Mouse (Mus musculus) thymus, postnatal 10 days (tissue): ENCODE measurements around the gene Kif28.
A peak's percentile ranks its signal among the peaks of the same experiment; 100 is the strongest.
"Not testable (repeated sequence)": the region's sequence is repeated elsewhere in the genome, so short reads cannot be mapped to it uniquely, and the experiment has no call there.

Experiments
- DNase-seq, 2 experiments: peaks; one replicate each; pipeline ENCODE4 v3.0.0; 2021; ENCODE audit warnings: low spot score in 2 of 2

Gene Kif28

DNA sequence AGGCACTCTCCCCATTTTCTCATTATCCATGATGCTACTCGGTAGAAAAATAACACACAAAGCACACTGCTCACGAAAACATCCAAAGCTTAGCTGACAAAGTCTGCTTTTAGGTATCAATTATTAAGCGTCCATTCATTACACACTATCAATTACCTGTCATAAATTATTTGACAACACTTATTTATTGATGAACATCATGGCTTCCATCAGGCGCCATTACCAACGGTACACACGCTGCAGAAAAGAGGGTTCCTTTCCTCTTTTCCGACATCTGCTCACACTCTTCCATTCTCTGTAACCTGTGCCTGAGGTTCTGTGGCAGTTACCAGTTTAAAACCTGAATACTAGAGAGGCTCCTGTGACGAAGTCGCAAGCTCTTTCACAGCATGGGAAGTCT lies at the start of gene Kif28:
Gene Kif28 (minus strand): TSS at position 101 of the 400 bp plus-strand sequence.
- DNase-seq, result no peak

DNA sequence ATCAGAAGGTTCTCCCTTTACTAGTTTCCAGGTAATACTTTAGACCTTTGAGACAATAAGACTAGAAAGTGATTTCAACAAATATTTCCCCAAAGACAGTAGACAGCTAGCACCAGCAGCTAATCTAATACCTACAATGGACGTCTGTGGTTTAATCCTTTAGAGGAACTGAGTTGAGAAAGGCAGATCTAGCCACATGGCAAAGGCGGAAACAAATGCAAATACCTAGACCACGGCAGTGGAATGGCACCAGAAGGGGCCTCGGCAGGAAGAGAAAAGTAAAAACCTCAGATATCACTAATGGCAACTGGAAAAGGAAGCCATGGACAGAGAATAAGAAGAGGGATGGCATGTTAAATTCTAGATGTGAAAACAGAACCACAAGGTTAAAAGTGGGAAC lies 42.2 kb upstream of the Kif28 start:
- no peak for DNase-seq

DNA sequence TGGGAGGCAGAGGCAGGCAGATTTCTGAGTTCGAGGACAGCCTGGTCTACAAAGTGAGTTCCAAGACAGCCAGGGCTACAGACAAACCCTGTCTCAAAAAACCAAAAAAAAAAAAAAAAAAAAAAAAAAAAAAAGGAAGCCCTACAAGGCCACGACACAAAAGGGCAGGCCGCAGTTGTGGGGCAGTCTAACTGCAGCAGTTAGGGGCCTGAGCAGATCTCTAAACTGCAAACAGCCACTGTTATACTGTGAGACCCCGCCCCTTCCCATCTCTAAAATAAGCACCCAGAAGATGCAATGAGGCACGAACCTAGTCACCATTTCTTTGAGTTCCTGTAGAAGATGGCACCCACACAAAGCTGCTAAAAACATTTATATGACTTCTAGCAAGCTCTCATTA lies 40.4 kb upstream of the Kif28 start:
- no peak for DNase-seq

DNA sequence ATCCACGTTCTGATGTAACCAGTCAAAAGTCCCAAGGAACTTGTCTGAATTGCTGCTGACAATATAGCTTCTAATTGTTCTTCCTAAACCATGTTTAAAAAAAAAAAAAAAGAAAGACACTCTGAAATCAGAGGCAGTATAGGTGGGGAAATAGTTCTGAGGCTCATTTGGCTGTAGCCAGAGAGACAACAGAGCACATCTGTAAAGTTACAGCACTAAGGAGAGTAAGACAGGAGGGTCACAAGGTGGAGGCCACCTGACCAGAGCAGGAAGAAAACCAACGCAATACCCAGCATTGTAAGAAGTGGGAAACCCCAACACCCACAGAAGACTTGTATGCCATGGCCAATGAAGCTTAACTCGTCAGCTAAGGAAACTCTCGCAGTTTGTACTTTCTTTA lies 39.0 kb upstream of the Kif28 start:
- no peak for DNase-seq

DNA sequence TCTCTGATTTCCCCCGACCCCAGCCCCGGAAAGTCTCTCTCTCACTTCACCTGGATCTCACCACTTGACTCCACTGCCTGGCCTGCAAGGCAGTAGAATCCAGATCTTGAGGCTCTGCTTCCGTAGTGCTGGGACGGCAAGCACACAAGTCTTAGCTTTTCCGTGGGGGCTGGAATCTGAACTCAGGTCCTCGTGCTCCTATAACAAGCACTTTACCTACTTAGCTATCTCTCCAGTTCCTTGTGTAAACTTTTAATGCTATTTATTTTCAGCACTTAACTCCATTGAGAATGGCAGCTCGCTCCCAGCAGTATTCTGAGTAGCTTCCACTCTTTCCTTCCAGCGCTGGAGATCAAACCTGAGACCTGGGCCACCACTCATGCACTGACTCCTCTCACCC lies 31.8 kb upstream of the Kif28 start:
- no peak for DNase-seq

DNA sequence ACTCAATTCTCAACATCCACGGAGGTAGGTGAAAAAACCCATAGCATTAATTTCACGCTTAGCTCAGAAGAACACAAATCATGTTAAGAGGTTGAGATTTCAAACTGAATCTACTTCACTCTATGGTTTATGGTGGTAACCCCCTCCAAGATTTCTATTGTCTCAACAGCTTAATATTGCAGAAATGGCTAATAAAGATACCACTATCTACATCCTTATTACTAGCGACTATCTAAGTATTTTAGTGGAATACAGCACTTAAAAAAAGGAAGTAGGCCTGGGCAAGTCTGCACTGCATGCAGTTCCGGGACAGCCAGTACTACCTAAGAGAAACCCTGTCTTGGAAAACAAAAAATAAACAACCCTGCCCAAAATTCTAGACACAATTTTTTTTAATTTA lies 15.5 kb upstream of the Kif28 start:
- no peak for DNase-seq

DNA sequence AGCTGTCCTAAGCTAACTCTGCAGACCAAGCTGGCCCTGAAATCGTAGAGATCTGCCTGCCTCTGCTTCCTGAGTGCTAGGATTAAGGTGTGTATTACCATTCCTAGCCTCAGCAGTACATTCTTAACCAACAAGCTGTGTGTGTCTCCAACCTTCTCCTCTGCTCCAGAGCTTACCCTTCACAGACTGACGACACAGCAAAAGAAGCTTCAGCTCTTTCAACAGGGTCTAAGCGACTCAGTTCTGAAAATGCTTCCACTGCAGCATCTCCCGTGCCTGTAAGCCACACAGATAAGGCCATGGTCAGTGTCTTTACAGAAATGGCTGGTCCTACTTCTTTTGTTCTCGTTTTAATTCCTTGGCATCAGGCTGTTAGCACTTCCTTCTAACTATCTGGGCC lies 15.0 kb upstream of the Kif28 start:
- no peak for DNase-seq

DNA sequence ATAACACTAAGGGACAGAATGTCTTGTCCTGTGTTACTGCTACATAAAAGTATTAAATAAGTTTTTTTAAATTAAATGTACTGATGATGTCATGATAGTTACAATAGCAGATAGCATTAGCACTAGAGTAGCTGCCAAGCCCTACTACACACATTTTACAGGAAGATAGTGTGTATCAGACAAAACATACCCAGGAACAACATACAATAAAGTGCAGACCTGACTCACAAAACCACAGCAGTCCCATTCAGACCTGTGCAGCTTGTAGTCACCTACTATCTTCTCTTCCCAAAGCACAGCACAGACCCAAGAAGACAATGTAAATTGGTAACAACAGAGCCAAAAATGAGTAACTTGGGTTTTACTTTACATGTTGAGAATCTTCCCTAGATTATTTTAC lies 11.4 kb upstream of the Kif28 start:
- no peak for DNase-seq

DNA sequence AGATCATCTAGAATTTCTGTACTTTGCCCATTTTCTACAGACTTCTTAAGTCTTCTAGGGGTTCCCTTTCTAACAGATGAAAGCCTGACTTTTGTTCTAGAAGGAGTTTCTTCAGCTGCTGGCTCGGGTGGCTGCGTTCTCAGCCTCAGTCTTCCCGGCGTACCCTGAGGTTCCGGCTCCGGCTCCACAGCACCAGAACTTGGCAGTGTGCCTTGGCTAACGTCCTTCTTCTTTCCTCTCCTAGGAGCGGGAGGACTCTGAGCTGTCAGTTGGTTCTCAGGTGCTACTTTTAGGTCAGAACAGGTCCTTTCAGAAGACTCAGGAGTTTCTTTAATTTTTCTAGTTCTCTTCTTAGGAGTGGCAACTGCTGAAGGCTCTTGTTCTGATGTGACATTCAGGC lies 7.9 kb upstream of the Kif28 start:
- DNase-seq, result no peak

DNA sequence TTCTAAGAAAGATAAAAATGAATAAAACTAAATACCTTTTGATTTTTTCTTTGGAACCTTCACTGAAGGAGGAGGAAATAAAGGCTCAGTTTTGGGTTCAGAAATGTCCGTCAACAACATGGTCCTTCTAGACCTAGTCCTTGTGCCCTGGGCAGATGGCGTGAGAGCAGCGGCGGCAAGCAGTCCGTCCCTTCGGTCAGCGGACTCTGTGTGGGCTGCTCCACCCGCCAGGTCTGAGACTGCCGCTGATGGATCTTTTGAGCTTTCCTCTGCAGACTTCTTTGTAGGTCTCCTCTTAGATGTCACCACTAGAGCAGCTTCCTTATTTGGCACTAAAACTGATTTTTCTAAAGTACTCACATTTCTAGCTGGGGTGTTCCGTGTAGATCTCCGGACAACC lies 7.2 kb upstream of the Kif28 start:
- DNase-seq, result no peak

DNA sequence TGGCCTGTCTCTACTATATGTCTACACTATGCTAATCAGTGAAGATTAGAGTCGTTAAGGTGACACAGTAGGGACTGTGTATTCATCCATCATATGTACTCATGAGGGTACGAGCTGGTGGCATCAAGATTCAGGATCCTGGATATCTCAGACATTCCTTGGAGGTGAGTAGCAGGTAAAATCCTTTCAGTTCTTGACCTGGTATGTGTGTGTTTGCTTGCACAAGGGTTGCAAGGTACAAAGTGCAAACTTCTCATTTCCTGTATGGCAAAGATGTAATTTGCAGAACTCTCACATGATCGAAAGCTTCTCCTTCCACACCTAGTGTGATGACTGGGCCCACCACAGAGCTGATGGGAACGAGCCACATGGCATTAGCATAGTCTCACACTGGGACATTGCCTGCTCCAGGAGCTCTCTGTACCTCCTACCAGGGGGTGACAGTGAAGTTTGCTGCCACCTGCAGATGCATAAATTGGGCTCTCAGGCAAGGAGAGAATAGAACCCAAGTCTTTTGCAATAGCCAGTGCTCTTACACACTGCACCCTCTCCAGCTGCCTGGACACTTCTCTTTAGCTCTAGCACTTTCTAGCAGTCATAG lies 1.4 kb downstream of the Kif28 start:
- no peak for DNase-seq

DNA sequence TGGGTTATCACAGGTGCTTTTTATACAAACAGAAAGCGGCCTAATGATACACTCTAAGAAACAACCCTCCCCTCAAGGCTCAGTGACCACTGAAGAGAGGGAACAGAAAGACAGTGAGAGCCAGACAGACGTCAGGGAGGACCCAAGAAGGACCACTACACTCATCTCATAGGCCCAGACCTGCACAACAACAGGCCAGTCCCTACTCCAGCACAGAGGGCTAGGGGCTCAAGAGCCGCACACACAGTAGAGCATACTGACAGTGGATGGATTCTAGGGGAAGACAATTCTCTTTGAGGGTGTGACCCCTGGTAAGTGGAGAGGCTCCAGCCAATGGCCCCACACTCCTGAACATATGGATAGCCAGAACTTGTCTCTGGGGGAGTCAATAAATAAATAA lies 8.6 kb downstream of the Kif28 start:
- DNase-seq, result no peak

DNA sequence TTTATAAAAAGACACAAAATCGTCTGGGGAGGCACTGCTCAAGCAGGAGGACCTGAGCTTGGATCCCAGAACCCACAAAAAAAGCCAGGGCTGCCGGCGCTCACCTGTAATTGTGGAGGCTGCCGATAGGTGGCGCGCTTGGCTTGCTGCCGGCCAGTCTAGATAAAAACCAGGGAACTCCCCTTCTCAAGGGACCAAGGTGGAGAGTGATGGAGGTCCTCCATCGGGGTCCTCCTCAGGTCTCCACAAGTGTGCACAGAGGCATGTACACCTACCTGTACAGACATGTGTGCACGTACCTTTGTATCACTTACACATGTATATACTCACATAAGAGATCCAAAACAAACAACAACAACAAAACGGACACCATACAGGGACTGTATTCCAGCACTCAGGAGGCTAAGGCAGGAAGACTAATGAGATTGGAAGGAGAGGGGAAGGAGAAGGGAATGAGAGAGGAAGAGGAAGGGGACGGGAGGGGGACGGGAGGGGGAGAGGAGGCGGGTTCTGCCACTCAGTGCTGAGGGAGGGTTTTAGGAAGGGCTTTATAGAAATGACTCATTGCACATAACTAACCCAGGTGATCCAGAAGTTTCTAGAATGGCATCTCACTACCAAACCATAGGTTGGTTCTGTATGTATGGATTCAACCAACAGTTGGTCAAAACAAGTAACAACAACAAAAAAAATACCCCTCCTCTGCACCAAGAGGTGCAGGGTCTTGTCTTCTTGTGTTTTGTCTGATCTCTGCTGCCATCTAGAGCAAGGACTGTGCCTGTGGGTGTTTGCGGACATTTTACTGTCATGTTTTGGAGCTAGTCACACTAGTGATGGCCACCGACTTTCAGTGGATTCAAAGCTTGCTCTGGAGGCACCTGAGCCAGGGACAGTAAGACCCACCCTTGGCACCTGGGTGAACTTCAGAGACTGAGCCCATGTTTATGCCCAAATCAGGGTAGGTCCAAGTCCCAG lies 10.3 kb downstream of the Kif28 start:
- peak; percentile 46 to 73 for DNase-seq

DNA sequence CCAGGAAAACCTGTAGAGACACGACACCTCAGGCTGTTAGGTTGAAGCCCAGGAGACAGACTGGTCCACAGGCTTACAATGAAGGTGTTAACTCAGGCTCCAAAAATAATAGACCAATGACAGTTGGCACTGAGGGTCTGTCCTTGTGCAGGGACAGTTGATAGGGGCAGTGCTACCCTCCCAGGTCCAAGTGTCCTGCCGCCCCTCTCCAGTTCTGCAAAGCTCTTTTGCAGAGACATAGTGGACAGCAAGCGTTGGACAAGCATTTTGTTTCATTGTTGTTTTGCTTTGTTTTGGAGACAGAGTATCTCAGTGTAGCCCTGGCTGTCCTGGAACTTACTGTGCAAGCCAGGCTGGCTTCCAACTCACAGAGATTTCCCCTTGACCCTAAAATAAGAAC lies 13.7 kb downstream of the Kif28 start:
- DNase-seq, result no peak

DNA sequence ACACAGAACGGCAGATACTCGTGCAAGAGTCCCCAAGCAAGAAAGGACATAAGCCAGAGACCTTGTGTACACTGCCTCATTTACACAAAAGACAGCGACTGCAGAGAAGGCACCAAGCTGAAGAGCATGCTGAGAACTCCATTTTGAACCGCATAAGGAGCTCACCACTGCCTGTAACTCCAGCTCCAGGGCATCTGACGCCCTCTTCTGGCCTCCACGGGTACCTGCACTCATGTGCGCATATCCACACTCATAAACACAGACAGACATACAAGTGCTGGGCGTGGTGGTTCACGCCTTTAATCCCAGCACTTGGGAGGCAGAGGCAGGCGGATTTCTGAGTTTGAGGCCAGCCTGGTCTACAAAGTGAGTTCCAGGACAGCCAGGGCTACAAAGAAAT lies 16.4 kb downstream of the Kif28 start:
- DNase-seq, result no peak

DNA sequence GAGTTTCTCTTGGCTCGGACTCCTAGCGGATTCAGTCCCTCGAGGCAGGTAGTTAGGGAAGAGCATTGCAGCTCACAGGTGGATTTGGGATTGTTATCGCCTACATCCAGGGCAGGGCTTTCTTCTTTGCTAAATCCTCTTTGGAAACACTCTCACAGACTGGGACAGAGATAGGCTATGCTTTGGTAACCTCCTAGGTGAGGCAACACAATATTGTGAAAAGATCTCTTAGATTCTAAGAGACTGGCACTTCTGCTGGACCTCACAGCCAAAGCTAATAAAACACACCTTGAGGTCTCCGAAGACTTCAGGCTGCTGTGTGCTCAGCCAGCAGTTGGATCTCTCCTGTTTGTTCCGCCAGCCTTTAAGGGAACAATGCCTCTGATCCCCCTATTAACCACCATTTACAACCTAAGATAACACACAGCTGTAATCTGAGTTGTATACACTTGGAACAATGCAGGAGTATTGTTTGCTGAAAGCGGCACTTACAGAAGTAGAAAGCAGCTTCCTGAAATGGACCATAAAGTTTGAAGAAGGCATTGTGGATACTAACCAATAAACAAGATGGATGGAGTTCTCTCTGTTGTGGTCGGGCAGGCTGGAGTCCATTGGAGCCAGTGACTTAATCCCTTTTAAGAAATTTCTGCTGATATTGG lies 22.1 kb downstream of the Kif28 start:
- DNase-seq, result no peak

DNA sequence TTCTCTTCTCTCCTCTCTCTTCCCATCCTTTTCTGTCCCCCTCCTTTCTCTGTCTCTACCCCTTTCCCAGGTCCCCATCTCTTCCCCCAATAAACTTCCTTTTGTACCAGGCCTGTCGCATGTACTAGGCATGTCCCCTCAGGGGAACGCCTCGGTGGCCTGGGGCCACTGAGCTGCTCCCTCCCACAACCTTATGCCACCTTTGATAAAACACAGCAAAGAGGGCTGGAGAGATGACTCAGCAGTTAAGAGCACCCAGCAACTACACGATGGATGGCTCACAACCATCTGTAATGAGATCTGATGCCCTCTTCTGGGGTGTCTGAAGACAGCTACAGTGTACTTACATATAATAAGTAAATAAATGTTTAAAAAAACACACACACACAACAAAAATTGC lies 29.3 kb downstream of the Kif28 start:
- no peak for DNase-seq

DNA sequence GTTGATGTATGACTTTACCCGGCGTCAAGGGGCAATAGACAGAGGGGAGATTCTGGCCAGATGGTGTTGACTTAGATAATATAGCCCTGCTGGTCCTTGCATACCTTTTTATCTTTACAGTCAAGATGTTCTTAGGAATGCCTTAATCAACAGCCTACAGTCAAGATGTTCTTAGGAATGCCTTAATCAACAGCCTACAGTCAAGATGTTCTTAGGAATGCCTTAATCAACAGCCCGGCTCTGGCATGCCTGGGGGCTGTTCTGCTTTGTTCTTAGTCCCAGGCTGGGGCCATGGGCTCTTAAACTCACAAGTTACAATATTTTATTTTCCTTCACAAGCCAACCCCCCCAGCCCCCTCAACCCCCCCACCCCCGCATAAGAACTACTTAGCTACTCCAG lies 29.8 kb downstream of the Kif28 start:
- DNase-seq, result not testable (repeated sequence)

DNA sequence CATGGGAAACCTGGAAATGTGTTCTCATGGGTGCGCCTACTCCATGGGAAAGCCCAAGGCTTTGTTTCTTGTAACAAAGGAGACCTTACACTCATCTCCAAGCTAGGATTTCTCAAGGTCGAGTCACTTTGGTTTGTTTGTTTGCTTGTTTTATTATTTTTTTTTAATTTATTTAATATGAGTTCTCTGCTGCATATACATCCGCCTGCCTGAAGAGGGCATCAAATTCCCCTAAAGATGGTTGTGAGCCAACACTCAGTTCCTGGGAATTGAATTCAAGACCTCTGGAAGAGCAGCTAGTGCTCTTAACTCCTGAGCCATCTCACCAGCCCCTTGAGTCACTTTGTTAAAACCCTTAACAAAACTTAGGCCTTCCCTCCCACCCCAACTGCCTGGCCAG lies 31.7 kb downstream of the Kif28 start:
- DNase-seq, result no peak

DNA sequence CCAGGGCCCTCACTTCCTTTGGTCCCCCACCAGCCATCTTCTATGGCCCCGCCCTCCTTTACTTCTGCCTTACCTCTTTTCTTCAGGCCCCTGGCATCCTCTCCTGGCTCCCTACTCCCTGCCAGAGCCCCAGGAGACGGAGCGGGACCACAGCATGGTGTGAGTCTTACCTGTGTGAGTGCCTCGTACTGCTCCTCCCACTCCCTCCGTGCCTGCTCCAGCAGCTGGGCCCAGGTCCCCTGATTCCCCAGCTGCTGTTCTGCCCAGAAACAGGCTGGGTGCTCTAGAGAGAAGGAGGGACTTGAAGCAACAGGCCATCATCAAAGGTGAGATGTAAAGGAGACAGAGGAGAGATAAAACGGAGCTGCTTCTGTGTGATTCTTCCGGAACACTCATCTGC lies 32.4 kb downstream of the Kif28 start:
- DNase-seq, result no peak

DNA sequence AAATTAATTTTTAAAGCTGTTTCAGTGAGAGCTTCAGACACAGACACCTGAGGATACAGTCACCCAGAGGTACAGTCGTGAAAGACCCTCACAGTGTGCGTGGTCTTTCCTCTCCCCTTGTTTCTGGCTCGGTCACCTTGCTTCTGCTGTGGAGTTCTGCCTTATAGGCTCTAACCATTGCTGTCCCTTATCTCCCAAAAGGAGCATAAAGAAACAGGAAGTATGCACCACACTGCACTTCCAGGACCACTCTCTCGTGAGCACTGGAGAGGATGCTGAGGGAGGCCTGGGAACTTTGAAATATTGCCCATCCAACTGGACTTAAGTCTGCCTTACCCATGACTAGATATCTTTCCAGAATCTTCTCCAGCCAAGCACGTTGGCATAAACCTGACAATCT lies 34.3 kb downstream of the Kif28 start:
- DNase-seq, result no peak

DNA sequence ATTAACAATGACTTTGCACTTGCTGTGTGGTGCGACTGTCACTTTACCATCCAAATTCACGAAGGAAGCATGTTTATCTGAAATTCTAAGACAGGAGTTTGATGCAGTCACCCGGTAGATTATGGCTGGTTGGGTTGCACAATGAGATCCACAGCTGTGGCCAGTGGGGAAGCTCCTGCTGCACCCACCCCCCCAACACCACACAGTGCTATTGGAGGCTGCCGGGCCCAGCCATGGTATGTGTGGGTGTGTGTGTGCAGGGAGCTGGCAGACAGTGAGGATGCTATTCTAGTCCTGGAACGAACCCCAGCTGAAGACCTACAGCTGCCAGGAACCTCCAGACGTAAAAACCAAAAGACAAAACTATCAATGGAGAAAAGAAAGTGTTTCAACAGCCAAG lies 35.7 kb downstream of the Kif28 start:
- DNase-seq, result no peak

DNA sequence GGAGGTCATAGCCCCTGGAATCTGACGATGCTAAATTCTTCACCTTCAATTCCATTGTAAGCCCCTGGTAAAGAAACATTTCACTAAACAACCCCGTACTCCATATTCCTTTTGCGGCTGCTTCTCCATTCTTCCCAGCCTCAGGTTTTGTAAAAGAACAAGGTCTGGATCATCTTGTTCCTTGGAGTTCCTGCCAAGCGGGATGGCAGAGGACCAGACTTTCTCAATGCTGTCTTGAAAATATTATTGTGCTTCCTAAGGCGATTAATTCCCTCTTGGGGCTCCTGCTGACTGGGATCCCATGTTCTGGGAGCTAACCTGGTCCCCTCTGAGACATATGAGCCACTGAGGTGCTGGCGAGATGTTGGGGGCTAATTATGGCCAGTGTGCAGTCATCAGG lies 39.9 kb downstream of the Kif28 start:
- DNase-seq, result no peak
